Mouse (Mus musculus): Measurements from ENCODE around the gene Cdk15.

Gene Cdk15

GRCm38 (mm10) chr1:59376557-59376956, 119.9 kb downstream of the Cdk15 start:
- no peak for DNase-seq (ENCODE audit: low read depth)

- DNase-seq (ENCODE audit: low read depth): no peak
Measured at GRCm38 (mm10) chr1:59377312-59377711, 120.6 kb downstream of the Cdk15 start.

DNA sequence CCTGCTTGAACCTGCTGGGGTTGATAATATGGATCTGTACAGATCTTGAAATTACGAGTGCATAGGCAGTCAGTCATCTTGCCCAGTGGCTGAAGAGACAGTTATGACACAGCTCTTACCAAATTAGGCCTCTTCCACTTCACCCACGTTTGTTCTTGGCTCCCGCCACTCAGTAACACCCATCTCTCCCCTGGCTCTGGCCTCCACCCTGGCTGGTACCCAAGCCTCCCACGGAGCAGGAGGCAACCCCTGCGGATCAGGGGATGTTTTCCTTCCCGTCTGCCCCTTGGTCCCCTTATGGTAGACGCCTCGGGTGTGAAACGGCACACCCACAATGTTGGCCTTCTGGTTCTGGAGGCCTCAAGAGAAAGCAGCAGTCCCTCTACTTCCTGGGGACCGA, 124.2 kb downstream of the Cdk15 start:
- DNase-seq (ENCODE audit: low read depth): no peak

GRCm38 (mm10) chr1:59381483-59381882, 124.8 kb downstream of the Cdk15 start:
- no peak for DNase-seq (ENCODE audit: low read depth)

DNA sequence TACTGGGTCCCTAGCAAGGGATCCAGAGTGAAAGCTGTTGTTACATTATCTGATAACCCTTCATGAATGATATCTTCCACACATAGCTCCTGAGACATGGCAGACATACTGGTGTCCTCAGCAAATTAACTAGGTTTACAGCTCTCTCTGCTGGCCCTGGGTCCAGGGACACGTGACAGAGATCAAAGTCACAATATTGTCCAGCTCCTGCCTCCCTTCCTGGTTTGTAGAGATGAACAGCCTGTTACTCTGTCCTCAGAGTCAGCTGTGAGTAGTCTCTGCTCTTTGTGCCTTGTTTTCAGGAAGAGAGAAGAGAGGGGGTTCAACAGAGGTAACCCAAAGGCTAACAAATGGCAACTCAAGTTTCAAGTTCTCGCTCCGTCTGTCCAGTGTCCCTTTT, 125.8 kb downstream of the Cdk15 start:
- DNase-seq (ENCODE audit: low read depth): no peak

- no peak for DNase-seq (ENCODE audit: low read depth)
Measured at GRCm38 (mm10) chr1:59383049-59383610, 126.4 kb downstream of the Cdk15 start.

GRCm38 (mm10) chr1:59384400-59384799, 127.7 kb downstream of the Cdk15 start:
- no peak for DNase-seq (ENCODE audit: low read depth)

DNA sequence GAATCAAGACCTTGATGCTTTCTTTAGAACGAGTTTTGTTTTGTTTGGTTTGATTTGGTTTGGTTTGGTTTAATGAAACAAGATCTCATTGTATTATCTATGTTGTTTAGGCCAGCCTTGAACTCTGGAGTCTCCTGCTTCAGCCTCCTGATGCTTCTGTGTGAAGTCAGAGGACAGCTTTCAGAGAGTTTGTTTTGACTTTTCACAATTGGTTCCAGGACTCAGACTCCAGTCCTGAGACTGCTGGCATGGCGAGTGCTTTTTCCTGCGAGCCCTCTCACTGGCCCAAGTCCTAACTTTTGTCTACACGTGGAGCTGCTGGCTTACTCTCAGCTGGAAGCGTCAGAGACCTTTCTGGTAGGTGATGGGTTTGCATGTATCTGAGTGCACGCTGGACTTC, 128.9 kb downstream of the Cdk15 start:
- DNase-seq (ENCODE audit: low read depth): no peak

- DNase-seq (ENCODE audit: low read depth): peak; percentile 34
Measured at GRCm38 (mm10) chr1:59387542-59388314, 131.0 kb downstream of the Cdk15 start.

- no peak for DNase-seq (ENCODE audit: low read depth)
Measured at GRCm38 (mm10) chr1:59389181-59389580, 132.5 kb downstream of the Cdk15 start.

- peak; percentile 20 for DNase-seq (ENCODE audit: low read depth)
Measured at GRCm38 (mm10) chr1:59391736-59392135, 135.0 kb downstream of the Cdk15 start.

DNA sequence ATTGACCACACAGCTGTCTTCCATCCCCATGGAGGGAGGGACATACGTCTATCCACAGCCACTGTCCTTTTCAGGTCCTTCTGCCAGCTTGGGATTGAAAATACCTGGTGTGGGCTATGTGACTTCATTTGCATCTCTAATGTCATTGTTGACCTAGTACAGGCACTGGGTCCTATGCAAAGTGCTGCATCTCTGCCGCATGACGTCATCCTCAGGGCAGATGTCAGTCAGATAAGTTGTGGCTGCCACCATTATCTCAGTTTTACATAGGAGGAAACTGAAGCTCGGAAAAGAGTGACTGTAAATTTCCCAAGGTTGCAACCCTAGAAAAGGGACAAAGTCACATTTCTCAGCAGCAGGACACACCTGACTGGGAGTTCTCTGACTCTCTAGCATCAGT, 137.4 kb downstream of the Cdk15 start:
- DNase-seq (ENCODE audit: low read depth): no peak

DNA sequence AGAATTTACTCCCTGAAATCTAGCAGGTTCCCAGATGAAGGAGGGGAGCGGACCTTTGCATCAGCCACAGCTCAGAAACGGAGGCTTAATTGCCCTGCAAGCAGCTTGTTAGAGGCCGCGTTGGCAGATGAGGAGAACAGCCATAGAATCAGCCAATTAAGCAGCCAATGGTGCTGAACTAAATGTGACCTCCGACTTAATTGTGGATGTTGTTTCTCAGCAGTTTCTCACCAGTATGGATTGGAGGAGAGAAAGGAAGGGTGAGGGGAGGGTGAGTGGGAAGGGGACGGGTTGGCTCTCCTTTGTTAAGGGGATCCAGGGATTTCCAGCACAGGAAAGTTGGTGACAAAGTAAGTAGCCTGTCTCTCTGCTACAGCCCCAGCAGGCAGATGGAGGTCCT, 137.9 kb downstream of the Cdk15 start:
- no peak for DNase-seq (ENCODE audit: low read depth)

DNA sequence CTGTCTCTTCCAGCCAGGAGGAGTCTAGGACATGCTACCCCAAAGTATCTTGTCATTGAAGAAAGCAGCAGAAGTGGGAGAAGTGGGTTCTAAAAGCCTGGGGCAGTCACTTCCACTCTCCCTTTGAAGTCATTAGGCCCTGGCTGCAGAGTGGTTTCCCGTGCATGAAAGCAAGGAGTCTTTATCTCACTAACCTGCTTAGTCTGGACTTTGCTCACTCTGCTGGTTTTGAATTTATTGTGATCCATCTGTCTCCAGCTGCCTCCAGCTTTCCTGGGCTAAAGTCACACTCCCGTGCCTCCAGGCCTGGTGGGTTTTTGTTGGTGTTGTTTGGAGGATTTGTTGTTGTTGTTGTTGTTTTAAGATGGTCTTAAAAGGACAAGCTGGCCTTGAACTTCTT, 139.3 kb downstream of the Cdk15 start:
- no peak for DNase-seq (ENCODE audit: low read depth)

GRCm38 (mm10) chr1:59399554-59400325, 143.0 kb downstream of the Cdk15 start:
- no peak for DNase-seq (ENCODE audit: low read depth)

GRCm38 (mm10) chr1:59401253-59401652, 144.5 kb downstream of the Cdk15 start:
- no peak for DNase-seq (ENCODE audit: low read depth)

Data from NIH3T3 (cell line).